Mouse (Mus musculus): ENCODE measurements at regions not wholly inside any gene's neighbourhood (a gene's known extent, or its start where the extent isn't known, plus 50 kb on each side); places are given as distances from the start of the nearest gene placed in this dataset.

GRCm38 (mm10) chr3:151333867-151334341, 103.8 kb upstream of the Adgrl4 start:
- DNase-seq (ENCODE audit: low spot score in 2 of 2): no peak

GRCm38 (mm10) chr3:151351481-151352090, 86.1 kb upstream of the Adgrl4 start:
- DNase-seq (ENCODE audit: low spot score in 2 of 2): no peak

- DNase-seq (ENCODE audit: low spot score in 2 of 2): peak; percentile 1 to 33
Observed at GRCm38 (mm10) chr3:151366302-151366701, 71.4 kb upstream of the Adgrl4 start.

- DNase-seq (ENCODE audit: low spot score in 2 of 2): no peak
Observed at GRCm38 (mm10) chr3:151366707-151367306, 70.9 kb upstream of the Adgrl4 start.

- DNase-seq (ENCODE audit: low spot score in 2 of 2): no peak
Observed at GRCm38 (mm10) chr3:151383326-151384019, 54.2 kb upstream of the Adgrl4 start.

GRCm38 (mm10) chr3:151384850-151385249, 52.8 kb upstream of the Adgrl4 start:
- DNase-seq (ENCODE audit: low spot score in 2 of 2): no peak

GRCm38 (mm10) chr3:151386103-151386502, 51.6 kb upstream of the Adgrl4 start:
- DNase-seq (ENCODE audit: low spot score in 2 of 2): no peak

Small RNAs in the stretch of these regions (microRNA-seq; reads per million reads assigned to microRNA genes)
- 0 reads per million in 2 experiments for gene Mir3963
